ENCODE assay signal across 10 mouse cellular contexts in the genomic region with DNA sequence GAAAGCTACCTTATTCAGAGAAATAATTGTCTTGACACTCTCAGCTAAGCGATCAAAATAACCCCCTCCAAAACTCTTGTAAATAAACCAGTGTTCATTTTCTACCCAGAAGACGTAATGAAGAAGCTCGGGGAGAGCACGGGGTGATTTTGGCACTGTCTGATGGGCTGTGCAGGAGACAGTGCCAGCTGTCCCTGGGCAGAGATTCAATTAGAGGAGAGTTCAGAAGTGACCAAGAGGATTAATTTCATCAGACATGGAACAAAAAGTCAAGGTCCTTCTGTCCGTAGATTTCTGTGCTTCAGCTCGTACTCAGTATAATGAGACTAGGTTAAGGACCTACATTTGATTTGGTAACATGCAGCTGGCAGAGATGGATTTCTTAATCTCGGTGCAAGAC.
DNase-seq lines count a peak whose midpoint lies in the region; ATAC-seq lines count a peak whose summit lies in the region.
"Had no signal": no experiment of that assay in that cellular context is flagged by ENCODE, and none has a peak within 500 bp of the region (broad histone marks: within the 10 kb centered on the region; RNA-seq: fewer than 3 reads in every experiment).

No protein-coding gene starts in this region.

- 0 out of 2 replicates have a peak overlapping the region, but pooled peaks have one; percentile 3 for H3K27ac ChIP-seq in hindbrain, embryonic 16.5 days (ENCODE audit: low read depth, low read length)
- no peak overlapping the region for H3K27ac ChIP-seq in hindbrain, embryonic 13.5 days
- H3K27ac ChIP-seq: limb, embryonic 15.5 days; stomach, postnatal 0 days had no signal

- no peaks in the 10 kb centered on the region for H3K9me3 ChIP-seq in hindbrain, embryonic 16.5 days (ENCODE audit: control insufficient read depth, low read length)
- H3K9me3 ChIP-seq in hindbrain, embryonic 13.5 days, result no peaks in the 10 kb centered on the region
- H3K9me3 ChIP-seq: limb, embryonic 15.5 days had no signal

- 49% methylated on average over 7 of the region's 7 CpGs for WGBS in hindbrain, embryonic 16.5 days
- WGBS in hindbrain, embryonic 13.5 days, result 79% methylated on average over 7 of the region's 7 CpGs

- no peak overlapping the region; the same call in 1 of the 2 replicates for H3K4me2 ChIP-seq in hindbrain, embryonic 16.5 days (ENCODE audit: low read length)
- H3K4me2 ChIP-seq in hindbrain, embryonic 13.5 days, result no peak overlapping the region
- H3K4me2 ChIP-seq: limb, embryonic 15.5 days had no signal

- H3K9ac ChIP-seq in hindbrain, embryonic 16.5 days (ENCODE audit: low read depth, low read length), result no peak overlapping the region
- no peak overlapping the region for H3K9ac ChIP-seq in hindbrain, embryonic 13.5 days
- H3K9ac ChIP-seq: limb, embryonic 15.5 days had no signal

- H3K4me1 ChIP-seq in hindbrain, embryonic 16.5 days (ENCODE audit: control insufficient read depth, insufficient read depth, low read depth, low read length), result peaks cover 17% of the 10 kb centered on the region
- H3K4me1 ChIP-seq in hindbrain, embryonic 13.5 days (replicated peaks), result peaks cover 16% of the 10 kb centered on the region
- H3K4me1 ChIP-seq: limb, embryonic 15.5 days had no signal

- no peak overlapping the region for H3K4me3 ChIP-seq in hindbrain, embryonic 16.5 days (ENCODE audit: low read length)
- H3K4me3 ChIP-seq in hindbrain, embryonic 13.5 days, result no peak overlapping the region
- H3K4me3 ChIP-seq: limb, embryonic 15.5 days had no signal

- peak; percentile 76 for ATAC-seq in hindbrain, embryonic 16.5 days
- no peak for ATAC-seq in hindbrain, embryonic 13.5 days (ENCODE audit: low FRiP score)

- no peaks in the 10 kb centered on the region for H3K27me3 ChIP-seq in hindbrain, embryonic 16.5 days (replicated peaks; ENCODE audit: control insufficient read depth, insufficient read depth, low read length)
- no peaks in the 10 kb centered on the region for H3K27me3 ChIP-seq in hindbrain, embryonic 13.5 days
- H3K27me3 ChIP-seq: limb, embryonic 15.5 days had no signal

- no peaks in the 10 kb centered on the region for H3K36me3 ChIP-seq in hindbrain, embryonic 16.5 days (ENCODE audit: control insufficient read depth, insufficient read depth, low read length)
- no peaks in the 10 kb centered on the region for H3K36me3 ChIP-seq in hindbrain, embryonic 13.5 days
- H3K36me3 ChIP-seq: limb, embryonic 15.5 days had no signal

- peak; percentile 12 for DNase-seq in testis, postnatal 14 days (ENCODE audit: low spot score)
- no peak for DNase-seq in testis, postnatal 10 days (ENCODE audit: low spot score)
- peak; percentile 72 to 80 for DNase-seq in gastrocnemius, adult 8-10 months (ENCODE audit: low spot score in 2 of 2)
- no peak for DNase-seq in layer of hippocampus, adult 9-10 months (ENCODE audit: low spot score)
- DNase-seq in thymus, postnatal 14 days, result no peak
- DNase-seq in right cerebral cortex, adult 2 months (ENCODE audit: low spot score in 2 of 2), result no peak

Comparison
In these comparisons a context has a peak if more than half of its experiments do, and no peak if none do; other contexts are left out.
1. DNase-seq: peak in testis, postnatal 14 days (single experiment) and gastrocnemius, adult 8-10 months (2 of 2); none in testis, postnatal 10 days (single experiment), layer of hippocampus, adult 9-10 months (single experiment), thymus, postnatal 14 days (single experiment) and right cerebral cortex, adult 2 months (0 of 2).